8 mouse cellular contexts compared by ENCODE assay signal in the genomic region with DNA sequence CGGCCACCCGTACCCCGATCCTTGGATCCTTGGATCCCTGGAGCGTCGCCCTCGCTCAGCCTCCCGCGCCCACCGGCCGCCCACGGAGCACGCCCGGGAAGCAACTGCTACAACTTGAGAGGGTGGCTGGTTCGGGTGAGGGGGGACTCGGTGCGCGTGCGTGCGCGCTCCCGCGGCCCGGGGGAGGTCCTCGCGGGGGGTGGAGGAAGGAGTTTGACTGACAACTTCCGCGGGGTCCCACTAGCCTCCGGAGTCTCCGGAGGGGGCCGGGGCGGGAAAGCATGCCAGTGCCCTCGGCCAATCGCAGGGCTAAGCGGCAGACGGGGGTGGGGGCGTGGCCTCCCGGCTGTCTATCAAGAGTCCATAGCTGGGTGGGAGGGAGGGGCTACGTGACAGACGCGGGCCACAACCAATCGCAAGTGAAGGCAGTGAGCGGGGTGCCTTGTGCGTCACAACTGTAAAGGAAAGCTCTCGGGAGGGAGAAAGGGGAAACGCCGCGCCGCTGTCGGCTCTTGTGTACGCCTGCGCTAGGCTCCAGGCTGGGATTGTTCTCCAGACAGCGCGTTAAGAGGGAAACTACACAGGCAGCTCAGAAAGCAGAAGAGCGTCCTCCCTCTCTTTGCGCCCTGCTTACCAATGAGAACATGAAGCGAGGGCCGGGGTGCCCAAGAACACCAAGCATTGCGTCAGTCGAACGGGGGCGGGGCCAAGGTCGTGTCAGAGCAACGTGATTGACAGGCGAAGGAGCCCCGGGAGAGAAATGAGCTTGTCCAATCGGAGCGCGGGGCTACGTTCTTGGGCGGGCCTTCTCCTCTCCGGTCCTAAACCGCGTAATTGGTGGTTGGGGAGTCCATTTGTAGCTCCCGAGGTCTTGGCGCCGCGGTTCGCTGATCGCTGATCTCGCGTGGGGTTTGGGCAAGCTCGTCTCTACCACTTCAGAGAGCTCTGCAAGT. TPM values are rescaled to one million over a fixed set of nuclear protein-coding genes. Genes with fewer than 3 reads are reported as not detected.
DNase-seq lines count a peak whose midpoint lies in the region; ATAC-seq lines count a peak whose summit lies in the region.

No protein-coding gene starts in this region.

- peak overlapping the region; percentile 66 for H3K4me3 ChIP-seq in hindbrain, embryonic 11.5 days (ENCODE audit: low read depth, low read length)

- H3K36me3 ChIP-seq in hindbrain, embryonic 11.5 days (ENCODE audit: control insufficient read depth, insufficient read depth, low read length) = no peaks in the 10 kb centered on the region

- 1% methylated on average over 73 of the region's 82 CpGs for WGBS in hindbrain, embryonic 11.5 days

- peak; percentile 100 for DNase-seq in Muller cell, postnatal 12 days (ENCODE audit: inconsistent ontology term)
- DNase-seq in cerebellum, adult 9-11 months = peak; percentile 99
- peak; percentile 98 to 99 for DNase-seq in frontal cortex, adult 2 months (ENCODE audit: extremely low spot score in 1 of 2, low spot score in 1 of 2)
- DNase-seq in hindbrain, embryonic 11.5 days (ENCODE audit: low spot score) = peak; percentile 100
- peak; percentile 99 for DNase-seq in layer of hippocampus, postnatal 10 days (ENCODE audit: low spot score in 2 of 2)
- DNase-seq in lung, postnatal 10 days = peak; percentile 100
- DNase-seq in ovary, postnatal 36 days (ENCODE audit: low spot score) = peak; percentile 99
- DNase-seq in thymus, postnatal 25 days = peak; percentile 100

- H3K4me1 ChIP-seq in hindbrain, embryonic 11.5 days (replicated peaks; ENCODE audit: control insufficient read depth, insufficient read depth, low read length) = 0 out of 2 replicates have a peak, but pooled peaks cover 2% of the 10 kb centered on the region

- peak overlapping the region; percentile 76 for H3K27ac ChIP-seq in hindbrain, embryonic 11.5 days (ENCODE audit: low read depth, low read length)

- peak overlapping the region; percentile 65 for H3K9ac ChIP-seq in hindbrain, embryonic 11.5 days (ENCODE audit: low read depth, low read length)

- ATAC-seq in hindbrain, embryonic 11.5 days (ENCODE audit: low FRiP score) = peak; percentile 99

- H3K4me2 ChIP-seq in hindbrain, embryonic 11.5 days (replicated peaks; ENCODE audit: low read depth, low read length) = peak overlapping the region; percentile 75

- no peaks in the 10 kb centered on the region for H3K27me3 ChIP-seq in hindbrain, embryonic 11.5 days (ENCODE audit: control insufficient read depth, insufficient read depth, low read length)

- H3K9me3 ChIP-seq in hindbrain, embryonic 11.5 days (ENCODE audit: control insufficient read depth, low read length) = no peaks in the 10 kb centered on the region

RNA-seq across cellular contexts. Expression of gene Ppp2r5a, which starts 5.9 kb away (rescaled TPM):
- polyA plus RNA-seq in frontal cortex, adult 2 months (2012; rRNA removed) = 90.5 and 94.4 TPM in 2 replicates
- polyA plus RNA-seq in hindbrain, embryonic 11.5 days (2014; fragmentation: Nextera tagmentation; extraction: Ambion mirVana) = 13.1 and 16.6 TPM in 2 replicates
- total RNA-seq in layer of hippocampus, postnatal 10 days (2021) = 10 to 100 TPM; 56.0 to 59.1 TPM

Comparison
In these comparisons a context has a peak if more than half of its experiments do, and no peak if none do; other contexts are left out.
1. Peak in every context shown above with its lines: DNase-seq, ATAC-seq, H3K4me3 ChIP-seq and H3K27ac ChIP-seq.